Mouse (Mus musculus) liver, embryonic 11.5 days (tissue): ENCODE results near the gene Fam92b. TPM values are rescaled to one million over a fixed set of nuclear protein-coding genes. Genes with fewer than 3 reads are reported as not detected.

ENCODE experiments used
- ATAC-seq: fragments of 200-750 bp; cut with Nextera tagmentation; replicated peaks from 2 replicates; pipeline ENCODE4 v1.8.0; 2017; ENCODE audit warnings: moderate number of reproducible peaks, mild to moderate bottlenecking, moderate TSS enrichment, moderate library complexity; ENCODE audit not compliant: low FRiP score
- DNase-seq: peaks from one replicate; pipeline ENCODE4 v3.0.0-alpha.2; 2017; ENCODE audit warnings: low spot score
- H3K27ac ChIP-seq: fragments of 300-500 bp; sonication (generic); 2 replicates; pipeline ENCODE4 v1.5.1; 2014; ENCODE audit warnings: mild to moderate bottlenecking, low read depth, low read length, control low read depth
- H3K27me3 ChIP-seq: fragments of 300-500 bp; sonication (generic); replicated peaks from 2 replicates; pipeline ENCODE4 v1.6.1; 2014; ENCODE audit warnings: low read length, mixed read lengths; ENCODE audit not compliant: control insufficient read depth, insufficient read depth
- H3K36me3 ChIP-seq: fragments of 300-500 bp; sonication (generic); 2 replicates; pipeline ENCODE4 v1.6.1; 2014; ENCODE audit warnings: mild to moderate bottlenecking, low read length, moderate library complexity, mixed read lengths; ENCODE audit not compliant: control insufficient read depth, insufficient read depth
- H3K4me1 ChIP-seq: fragments of 300-500 bp; sonication (generic); replicated peaks from 2 replicates; pipeline ENCODE4 v1.6.1; 2014; ENCODE audit warnings: low read length, mixed read lengths; ENCODE audit not compliant: control insufficient read depth, insufficient read depth
- H3K4me2 ChIP-seq: fragments of 300-500 bp; sonication (generic); 2 replicates; pipeline ENCODE4 v1.6.1; 2014; ENCODE audit warnings: mild to moderate bottlenecking, control low read depth, moderate library complexity
- H3K4me3 ChIP-seq: fragments of 300-500 bp; sonication (generic); 2 replicates; pipeline ENCODE4 v1.5.1; 2014; ENCODE audit warnings: low read depth, low read length, control low read depth
- H3K9ac ChIP-seq: fragments of 300-500 bp; sonication (generic); 2 replicates; pipeline ENCODE4 v1.6.1; 2014; ENCODE audit warnings: low read depth, low read length, control low read depth
- H3K9me3 ChIP-seq: fragments of 300-500 bp; sonication (generic); 2 replicates; pipeline ENCODE4 v1.6.1; 2016; ENCODE audit warnings: low read length, inconsistent platforms, mixed read lengths; ENCODE audit not compliant: control insufficient read depth
- WGBS: fragments of 180-500 bp; shearing (Covaris S2); extraction: QIAGEN DNeasy Blood & Tissue Kit; methylation state at CpG from one replicate; pipeline ENCODE4 v1.1.7; 2014; 5-methylcytosine and 5-hydroxymethylcytosine counted together
- polyA plus RNA-seq: library from polyadenylated mRNA; unstranded; fragments of >200 nt; fragmentation: Nextera tagmentation; extraction: Ambion mirVana; gene quantifications from 2 replicates; pipeline ENCODE4 v1.2.1, GENCODE M21; 2014

The Fam92b gene
- polyA plus RNA-seq, 1 experiment from 2014 or later: 0.27 TPM

- H3K27ac ChIP-seq: no peak overlapping the region
Measured at GRCm38 (mm10) chr8:120169119-120169518, 8.1 kb downstream of the Fam92b start.

GRCm38 (mm10) chr8:120167821-120168220 is 9.4 kb downstream of the Fam92b start:
- ATAC-seq: no peak

More at GRCm38 (mm10) chr8:120169119-120169518, 8.1 kb downstream of the Fam92b start:
- ATAC-seq (no peak), DNase-seq (no peak)
- 48% methylated on average over 8 of the region's 8 CpGs for WGBS
- H3K9me3 ChIP-seq: no peaks in the 10 kb centered on the region
- H3K9ac ChIP-seq: no peak overlapping the region
- H3K4me2 ChIP-seq: no peak overlapping the region
- no peaks in the 10 kb centered on the region for H3K36me3 ChIP-seq
- H3K4me3 ChIP-seq: no peak overlapping the region
- peaks cover 15% of the 10 kb centered on the region; the same call in 1 of the 2 replicates for H3K27me3 ChIP-seq
- H3K4me1 ChIP-seq: no peaks in the 10 kb centered on the region

GRCm38 (mm10) chr8:120167136-120167535 is 10.1 kb downstream of the Fam92b start:
- H3K4me2 ChIP-seq: no peak overlapping the region
- ATAC-seq (no peak), DNase-seq (no peak)
- H3K27ac ChIP-seq: no peak overlapping the region
- no peaks in the 10 kb centered on the region for H3K36me3 ChIP-seq
- no peak overlapping the region for H3K9ac ChIP-seq
- peaks cover 18% of the 10 kb centered on the region; the same call in 1 of the 2 replicates for H3K27me3 ChIP-seq
- 82% methylated on average over 8 of the region's 8 CpGs for WGBS
- no peak overlapping the region for H3K4me3 ChIP-seq
- H3K4me1 ChIP-seq: no peaks in the 10 kb centered on the region
- no peaks in the 10 kb centered on the region for H3K9me3 ChIP-seq

More at GRCm38 (mm10) chr8:120167821-120168220, 9.4 kb downstream of the Fam92b start:
- Histone ChIP-seq H3K36me3 (no peaks in the 10 kb centered on the region), H3K4me3 (no peak overlapping the region), H3K4me1 (no peaks in the 10 kb centered on the region), H3K9ac (no peak overlapping the region), H3K4me2 (no peak overlapping the region), H3K27ac (no peak overlapping the region), H3K9me3 (no peaks in the 10 kb centered on the region), H3K27me3 (peaks cover 15% of the 10 kb centered on the region; the same call in 1 of the 2 replicates)
- DNase-seq: no peak
- WGBS: 52% methylated on average over 5 of the region's 5 CpGs

GRCm38 (mm10) chr8:120164026-120164425 is 13.2 kb downstream of the Fam92b start:
- Histone ChIP-seq H3K36me3 (no peaks in the 10 kb centered on the region), H3K4me2 (no peak overlapping the region), H3K9ac (no peak overlapping the region), H3K27ac (no peak overlapping the region), H3K9me3 (no peaks in the 10 kb centered on the region), H3K27me3 (peaks cover 14% of the 10 kb centered on the region; the same call in 1 of the 2 replicates), H3K4me1 (no peaks in the 10 kb centered on the region), H3K4me3 (no peak overlapping the region)
- ATAC-seq (no peak), DNase-seq (no peak)
- WGBS: 78% methylated on average over 5 of the region's 5 CpGs

- Histone ChIP-seq H3K4me3 (no peak overlapping the region), H3K4me1 (no peaks in the 10 kb centered on the region), H3K27ac (no peak overlapping the region), H3K27me3 (peaks cover 12% of the 10 kb centered on the region; the same call in 1 of the 2 replicates), H3K4me2 (no peak overlapping the region), H3K36me3 (no peaks in the 10 kb centered on the region), H3K9ac (no peak overlapping the region), H3K9me3 (no peaks in the 10 kb centered on the region)
- no peak for DNase-seq
- 67% methylated on average over 8 of the region's 8 CpGs for WGBS
- ATAC-seq: no peak
Measured at GRCm38 (mm10) chr8:120163376-120163775, 13.9 kb downstream of the Fam92b start.

GRCm38 (mm10) chr8:120162404-120162752 is 14.9 kb downstream of the Fam92b start:
- H3K9me3 ChIP-seq: no peaks in the 10 kb centered on the region
- H3K27me3 ChIP-seq: peaks cover 7% of the 10 kb centered on the region; the same call in 1 of the 2 replicates
- no peak overlapping the region for H3K9ac ChIP-seq
- H3K4me1 ChIP-seq: no peaks in the 10 kb centered on the region
- H3K36me3 ChIP-seq: no peaks in the 10 kb centered on the region
- H3K27ac ChIP-seq: no peak overlapping the region
- no peak for DNase-seq
- H3K4me2 ChIP-seq: no peak overlapping the region
- no peak overlapping the region for H3K4me3 ChIP-seq
- ATAC-seq: 0 out of 2 replicates have a peak, but pooled peaks have one; percentile 10
- WGBS: 70% methylated on average over 5 of the region's 5 CpGs

GRCm38 (mm10) chr8:120161658-120162403 is 15.4 kb downstream of the Fam92b start:
- ATAC-seq (no peak), DNase-seq (no peak)
- Histone ChIP-seq H3K9ac (no peak overlapping the region), H3K4me3 (no peak overlapping the region), H3K27me3 (peaks cover 3% of the 10 kb centered on the region; the same call in 1 of the 2 replicates), H3K9me3 (no peaks in the 10 kb centered on the region), H3K4me1 (no peaks in the 10 kb centered on the region), H3K4me2 (no peak overlapping the region), H3K36me3 (no peaks in the 10 kb centered on the region), H3K27ac (no peak overlapping the region)
- WGBS: 74% methylated on average over 16 of the region's 16 CpGs

- H3K4me1 ChIP-seq: no peaks in the 10 kb centered on the region
- H3K9ac ChIP-seq: no peak overlapping the region
- H3K27ac ChIP-seq: no peak overlapping the region
- no peaks in the 10 kb centered on the region for H3K9me3 ChIP-seq
- 0 out of 2 replicates have a peak, but pooled peaks cover 3% of the 10 kb centered on the region for H3K27me3 ChIP-seq
- 72% methylated on average over 8 of the region's 8 CpGs for WGBS
- H3K4me3 ChIP-seq: no peak overlapping the region
- DNase-seq (no peak), ATAC-seq (no peak)
- no peaks in the 10 kb centered on the region for H3K36me3 ChIP-seq
- no peak overlapping the region for H3K4me2 ChIP-seq
Measured at GRCm38 (mm10) chr8:120160366-120160765, 16.9 kb downstream of the Fam92b start.

GRCm38 (mm10) chr8:120152636-120153035 is 24.6 kb downstream of the Fam92b start:
- no peak; the same call in 1 of the 2 replicates for ATAC-seq

More at GRCm38 (mm10) chr8:120152636-120153035, 24.6 kb downstream of the Fam92b start:
- H3K27me3 ChIP-seq: 0 out of 2 replicates have a peak, but pooled peaks cover 3% of the 10 kb centered on the region
- no peak overlapping the region for H3K4me2 ChIP-seq
- DNase-seq: no peak
- 34% methylated on average over 7 of the region's 7 CpGs for WGBS
- H3K4me3 ChIP-seq: no peak overlapping the region
- H3K9me3 ChIP-seq: no peaks in the 10 kb centered on the region
- no peak overlapping the region for H3K9ac ChIP-seq
- no peaks in the 10 kb centered on the region for H3K36me3 ChIP-seq
- 0 out of 2 replicates have a peak, but pooled peaks cover 7% of the 10 kb centered on the region for H3K4me1 ChIP-seq
- H3K27ac ChIP-seq: no peak overlapping the region
